Mouse (Mus musculus): Measurements from ENCODE around the gene Gpr21. TPM values are rescaled to one million over a fixed set of nuclear protein-coding genes. Genes with fewer than 3 reads are reported as not detected.

Gene Gpr21
- polyA plus RNA-seq, 2 experiments from 2014 or later, result 0.90 to 1.1 TPM

Other genes starting within 250 kb of the Gpr21 start
- gene Olfr368, start 189.8 kb upstream of the Gpr21 start, polyA plus RNA-seq (2017; shearing (Covaris generic)), result not detected
- gene Pdcl, start 157.0 kb upstream of the Gpr21 start, polyA plus RNA-seq (2017; shearing (Covaris generic)), result 10 to 100 TPM; 25.3 to 30.9 TPM
- 10 to 100 TPM; 24.3 to 27.3 TPM for gene Rc3h2, start 93.4 kb upstream of the Gpr21 start, polyA plus RNA-seq (2017; shearing (Covaris generic))
- 1 to 10 TPM; 4.1 to 4.3 TPM for gene Zbtb26, start 73.2 kb upstream of the Gpr21 start, polyA plus RNA-seq (2017; shearing (Covaris generic))
- gene Zbtb6, start 73.2 kb upstream of the Gpr21 start, polyA plus RNA-seq (2017; shearing (Covaris generic)), result 1 to 10 TPM; 5.2 to 5.3 TPM
- gene Rabgap1, start 73.1 kb upstream of the Gpr21 start, polyA plus RNA-seq (2017; shearing (Covaris generic)), result 10 to 100 TPM; 42.1 to 56.4 TPM
- 1 to 10 TPM; 7.6 to 8.3 TPM for gene Strbp, start 187.5 kb downstream of the Gpr21 start, polyA plus RNA-seq (2017; shearing (Covaris generic))

Measured in CD4-positive, CD25-positive, alpha-beta regulatory T cell, adult 4 months (primary cell).